In the genomic region with DNA sequence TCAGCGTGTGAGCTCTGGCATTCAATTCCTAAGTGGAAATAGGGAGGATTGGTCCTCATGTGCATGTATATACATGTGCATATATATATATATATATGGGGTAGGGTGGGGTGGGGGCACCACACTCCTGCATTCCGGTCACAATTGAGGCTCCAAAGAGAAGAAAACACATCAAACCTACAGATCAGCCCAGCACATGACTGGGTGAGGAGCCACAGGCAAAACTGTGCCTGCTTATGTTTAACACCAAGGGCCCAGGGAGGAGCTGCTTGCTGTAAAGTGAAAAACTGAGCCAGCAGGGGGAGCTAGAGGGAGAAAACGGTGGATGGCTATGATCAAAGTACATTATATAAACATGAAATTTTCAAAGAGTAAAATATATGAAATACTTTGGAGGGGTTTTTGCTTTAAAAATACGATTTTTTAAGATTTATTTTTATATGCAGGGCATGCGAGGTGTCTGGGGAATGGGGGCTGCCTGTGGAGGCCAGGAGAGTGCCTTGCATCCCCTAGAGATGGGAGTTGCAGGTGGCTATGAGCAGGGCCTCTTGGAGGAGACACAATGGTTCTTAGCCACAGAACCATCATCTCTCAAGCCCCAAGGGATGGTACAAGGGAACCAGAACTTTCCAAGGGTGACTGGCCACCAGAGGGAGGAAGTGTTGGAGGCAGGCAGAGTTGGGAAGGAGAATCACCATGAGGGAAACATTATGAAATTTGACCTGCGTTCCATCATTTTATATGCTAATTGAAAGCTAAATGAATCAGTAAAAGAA, we compare ENCODE assay signal across 8 mouse cellular contexts. TPM values are rescaled to one million over a fixed set of nuclear protein-coding genes. Genes with fewer than 3 reads are reported as not detected.
A peak's percentile ranks its signal among the peaks of the same experiment; 100 is the strongest.
DNase-seq lines count a peak whose midpoint lies in the region; ATAC-seq lines count a peak whose summit lies in the region.

No protein-coding gene starts in this region.

- H3K27ac ChIP-seq in hindbrain, embryonic 15.5 days (replicated peaks): no peak overlapping the region

- H3K4me1 ChIP-seq in hindbrain, embryonic 15.5 days (replicated peaks): no peaks in the 10 kb centered on the region

- no peaks in the 10 kb centered on the region for H3K9me3 ChIP-seq in hindbrain, embryonic 15.5 days

- H3K27me3 ChIP-seq in hindbrain, embryonic 15.5 days: no peaks in the 10 kb centered on the region

- H3K4me2 ChIP-seq in hindbrain, embryonic 15.5 days: no peak overlapping the region

- no peak overlapping the region for H3K4me3 ChIP-seq in hindbrain, embryonic 15.5 days

- no peak overlapping the region for H3K9ac ChIP-seq in hindbrain, embryonic 15.5 days

- DNase-seq in Muller cell, postnatal 12 days (ENCODE audit: inconsistent ontology term): peak; percentile 93
- DNase-seq in cerebellum, adult 11 months: peak; percentile 66
- peak; percentile 80 for DNase-seq in forelimb bud, embryonic 11.5 days (ENCODE audit: low read depth, low spot score)
- DNase-seq in layer of hippocampus, postnatal 14 days (ENCODE audit: low spot score in 2 of 2): peak; percentile 77 to 91
- peak; percentile 93 for DNase-seq in lung, postnatal 14 days
- peak; percentile 63 for DNase-seq in retina, postnatal 7 days (ENCODE audit: low read depth, low spot score)
- DNase-seq in urinary bladder, postnatal 36 days (ENCODE audit: low spot score in 2 of 2): peak; percentile 61 to 65

- H3K36me3 ChIP-seq in hindbrain, embryonic 15.5 days: no peaks in the 10 kb centered on the region

- WGBS in hindbrain, embryonic 15.5 days: 30% methylated on average over 6 of the region's 6 CpGs

- ATAC-seq in hindbrain, embryonic 15.5 days (ENCODE audit: low FRiP score, low read depth): peak; percentile 65; the same call in 1 of the 2 replicates

RNA-seq across cellular contexts. Expression of gene Erv3, which starts 38.4 kb away (rescaled TPM):
- polyA plus RNA-seq in hindbrain, embryonic 15.5 days (2015; fragmentation: Nextera tagmentation; extraction: Ambion mirVana): not detected in 2 replicates
- total RNA-seq in layer of hippocampus, postnatal 14 days (2021): under 1 TPM in 1 of 2 experiments, not detected in 1; 0.14 TPM
